Mouse (Mus musculus) myocyte (in vitro differentiated cells): ENCODE results near the gene Olfr262.
"Not testable (repeated sequence)": the region's sequence is repeated elsewhere in the genome, so short reads cannot be mapped to it uniquely, and the experiment has no call there.

ENCODE experiments used
- SRF ChIP-seq: IDR thresholded peaks from one replicate; pipeline ENCODE4 v1.6.1; 2011; ENCODE audit warnings: low read depth; ENCODE audit not compliant: control insufficient read depth, insufficient read length
- USF1 ChIP-seq: IDR thresholded peaks from one replicate; pipeline ENCODE4 v1.6.1; 2011; ENCODE audit warnings: low read depth, mild to moderate bottlenecking, control low read depth, moderate library complexity

DNA sequence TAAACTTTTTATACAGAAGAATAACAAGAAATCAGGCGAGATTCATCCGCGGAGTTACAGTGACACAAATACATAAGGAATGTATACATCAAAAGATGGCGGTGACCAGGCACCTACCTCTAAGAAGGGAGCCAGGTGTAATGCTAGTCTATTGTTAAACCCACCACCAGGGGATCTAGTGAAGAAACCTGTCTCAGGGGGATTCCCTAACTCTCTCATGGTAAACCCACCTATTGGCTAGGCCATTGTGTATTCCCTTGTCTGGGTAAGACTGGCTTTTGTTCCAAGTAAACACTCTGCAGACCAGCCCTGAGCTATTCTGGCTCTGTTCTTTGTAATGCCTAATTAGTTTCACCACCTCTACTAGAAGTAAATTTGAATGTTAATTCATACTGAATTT lies 42.4 kb downstream of the Olfr262 start:
- TF ChIP-seq SRF, USF1: not testable (repeated sequence)
